Mouse (Mus musculus) gastrocnemius, postnatal 25 days (tissue): Measurements from ENCODE around the gene Zfp276. TPM values are rescaled to one million over a fixed set of nuclear protein-coding genes. Genes with fewer than 3 reads are reported as not detected.
A peak's percentile ranks its signal among the peaks of the same experiment; 100 is the strongest.
"Not testable (repeated sequence)": the region's sequence is repeated elsewhere in the genome, so short reads cannot be mapped to it uniquely, and the experiment has no call there.

Experiments used
- DNase-seq: peaks from one replicate; pipeline ENCODE4 v3.0.0; 2022
- total RNA-seq, 2 experiments: library from RNA; stranded (reverse); gene quantifications; 1 replicate in 1 of 2; 2 replicates in 1 of 2; pipeline ENCODE4 v1.2.3; 2021

The Zfp276 gene
- total RNA-seq, 2 experiments from 2014 or later: 5.2 to 6.5 TPM

- no peak for DNase-seq
Observed at GRCm38 (mm10) chr8:123244382-123244781, 9.6 kb upstream of the Zfp276 start.

GRCm38 (mm10) chr8:123245543-123245942 lies 8.5 kb upstream of the Zfp276 start:
- DNase-seq: no peak

- no peak for DNase-seq
Observed at GRCm38 (mm10) chr8:123247748-123248147, 6.2 kb upstream of the Zfp276 start.

DNA sequence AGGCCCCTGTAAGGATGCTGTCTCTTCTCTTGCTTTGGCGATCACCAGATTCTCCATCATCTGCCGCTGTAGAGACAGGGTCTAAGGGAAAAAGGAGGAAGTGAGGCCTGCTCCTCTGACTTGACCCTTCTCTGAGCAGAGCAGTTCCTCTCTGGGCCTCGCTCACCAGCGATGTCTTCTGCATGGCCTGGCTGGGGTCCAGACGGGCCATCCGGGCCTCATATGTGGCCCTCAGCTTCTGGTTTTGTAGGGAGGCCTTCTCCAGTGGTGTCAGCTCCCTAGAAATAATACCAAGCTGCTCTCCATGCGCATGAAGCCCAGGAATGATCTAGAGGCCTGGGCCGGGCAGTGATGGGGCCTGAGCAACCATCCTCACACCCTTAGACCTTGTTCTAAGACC lies 5.4 kb upstream of the Zfp276 start:
- DNase-seq: peak; percentile 24

DNA sequence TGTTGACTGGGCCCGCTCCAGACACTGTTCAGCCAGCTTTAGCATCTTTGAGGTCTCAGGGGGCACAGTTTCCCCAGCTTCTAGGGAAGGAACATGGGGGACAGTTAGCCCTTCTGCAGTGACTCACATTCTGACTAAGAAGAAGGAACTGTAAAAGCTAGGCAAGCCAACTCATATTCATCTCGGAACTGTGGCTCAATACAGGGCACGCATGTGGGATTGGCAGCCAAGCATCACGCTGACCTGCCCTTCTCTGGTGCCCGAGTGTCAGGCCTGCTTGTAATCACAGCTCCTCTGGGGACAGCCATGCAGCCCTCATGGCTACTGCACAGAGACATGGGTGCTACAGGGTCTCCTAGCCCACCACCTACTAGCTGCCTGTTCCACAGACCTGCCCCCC lies 3.1 kb upstream of the Zfp276 start:
- DNase-seq: no peak

- DNase-seq: no peak
Observed at GRCm38 (mm10) chr8:123252925-123253324, 1.1 kb upstream of the Zfp276 start.

GRCm38 (mm10) chr8:123253451-123254098 lies 420 bp upstream of the Zfp276 start:
- DNase-seq: no peak

DNA sequence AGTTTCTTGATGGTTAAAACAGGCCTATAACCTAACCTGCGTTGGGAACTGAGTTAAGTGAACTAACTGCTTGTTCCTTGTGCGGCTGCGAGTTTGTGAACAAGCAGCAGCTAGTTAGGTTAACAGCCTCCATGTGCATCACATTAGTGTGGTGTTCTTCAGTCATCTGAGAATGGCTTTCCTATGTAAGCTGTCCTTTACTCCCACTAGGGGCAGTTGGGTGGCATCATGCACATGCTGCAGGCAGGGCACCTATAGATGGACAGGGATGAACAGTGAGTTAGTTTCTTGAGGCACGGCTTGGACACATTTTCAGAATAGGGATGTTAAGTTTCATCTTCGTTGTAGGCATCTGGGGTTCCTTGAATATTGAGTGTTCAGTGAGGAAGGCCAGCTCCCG lies 1.2 kb downstream of the Zfp276 start:
- DNase-seq: no peak

DNA sequence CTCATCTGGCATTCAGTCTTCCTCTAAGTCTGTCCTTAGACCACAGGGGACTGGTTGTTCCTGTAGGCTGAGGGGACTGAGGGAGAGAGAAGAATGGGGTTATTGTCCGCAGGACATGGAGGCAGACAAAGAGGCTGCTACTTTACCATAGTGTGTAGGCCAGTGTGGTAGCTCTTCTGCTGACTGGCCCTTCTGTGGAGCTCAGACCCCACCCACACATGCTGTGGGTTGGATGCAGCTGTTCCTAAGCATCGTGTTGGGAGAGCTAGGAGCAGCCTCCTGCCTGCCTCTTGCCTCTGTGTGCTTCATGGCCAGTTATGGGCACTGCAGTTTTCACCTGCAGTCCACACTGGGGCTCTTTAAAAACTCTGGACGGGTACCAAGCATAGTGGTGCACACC lies 3.1 kb downstream of the Zfp276 start:
- DNase-seq: no peak

DNA sequence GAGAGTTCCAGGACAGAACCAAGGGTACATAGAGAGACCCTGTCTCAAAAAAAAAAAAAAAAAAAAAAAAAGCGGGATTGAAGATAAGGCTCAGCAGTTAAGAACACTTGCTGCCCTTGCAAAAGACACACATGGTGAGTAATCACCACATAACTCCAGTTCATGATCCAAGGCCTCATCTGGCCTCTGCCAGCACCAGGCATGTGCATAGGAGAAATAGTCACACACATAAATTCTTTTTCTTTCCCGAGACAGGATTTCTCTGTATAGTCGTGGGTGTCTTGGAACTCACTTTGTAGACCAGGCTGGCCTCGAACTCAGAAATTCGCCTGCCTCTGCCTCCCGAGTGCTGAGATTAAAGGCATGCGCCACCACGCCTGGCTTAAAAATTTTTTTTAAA lies 3.6 kb downstream of the Zfp276 start:
- DNase-seq: not testable (repeated sequence)

GRCm38 (mm10) chr8:123267926-123268656 lies 14.1 kb downstream of the Zfp276 start:
- DNase-seq: no peak

DNA sequence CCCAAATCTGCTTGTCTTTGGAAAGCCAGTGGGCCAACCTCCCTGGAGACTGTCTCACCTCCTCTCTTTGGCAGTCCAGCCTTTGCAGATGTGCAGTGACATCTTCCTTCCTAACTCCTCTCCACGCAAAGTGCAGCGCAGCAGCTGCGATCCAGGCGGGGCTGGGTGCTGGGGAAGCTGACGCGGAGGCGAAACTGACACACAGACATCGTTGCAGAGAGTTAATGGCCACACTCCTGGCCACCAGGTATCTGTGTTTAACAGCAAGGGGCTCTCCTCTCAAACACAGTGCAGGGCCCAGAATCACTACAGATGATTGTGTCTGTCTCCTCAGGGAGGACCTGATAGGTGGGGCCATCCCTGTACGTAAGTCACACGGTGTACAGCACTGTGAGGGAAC lies 17.2 kb downstream of the Zfp276 start:
- DNase-seq: no peak

- DNase-seq: no peak
Observed at GRCm38 (mm10) chr8:123271901-123272300, 17.9 kb downstream of the Zfp276 start.

GRCm38 (mm10) chr8:123274447-123274846 lies 20.5 kb downstream of the Zfp276 start:
- DNase-seq: no peak

- no peak for DNase-seq
Observed at GRCm38 (mm10) chr8:123275096-123275495, 21.1 kb downstream of the Zfp276 start.

GRCm38 (mm10) chr8:123278445-123278844 lies 24.4 kb downstream of the Zfp276 start:
- no peak for DNase-seq

DNA sequence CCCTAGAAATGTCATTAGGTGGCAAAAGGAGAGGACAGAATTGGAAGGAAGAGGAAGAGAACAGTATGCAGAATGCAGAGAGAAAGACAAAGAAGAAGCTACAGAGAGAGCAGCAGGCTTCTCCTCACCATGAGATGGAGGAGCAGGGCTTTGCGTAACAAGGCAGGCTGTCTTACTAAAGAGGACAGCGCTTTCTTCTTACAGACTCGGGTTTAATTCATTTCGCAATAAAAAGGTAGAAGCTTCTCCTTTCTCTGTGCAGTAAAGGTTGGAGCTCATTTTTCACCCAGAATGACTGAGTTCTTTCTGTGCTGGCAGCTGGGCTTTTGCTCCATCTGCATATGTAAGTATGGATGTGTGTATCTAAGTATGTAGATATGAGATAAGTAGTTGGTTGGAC lies 25.8 kb downstream of the Zfp276 start:
- DNase-seq: no peak

DNA sequence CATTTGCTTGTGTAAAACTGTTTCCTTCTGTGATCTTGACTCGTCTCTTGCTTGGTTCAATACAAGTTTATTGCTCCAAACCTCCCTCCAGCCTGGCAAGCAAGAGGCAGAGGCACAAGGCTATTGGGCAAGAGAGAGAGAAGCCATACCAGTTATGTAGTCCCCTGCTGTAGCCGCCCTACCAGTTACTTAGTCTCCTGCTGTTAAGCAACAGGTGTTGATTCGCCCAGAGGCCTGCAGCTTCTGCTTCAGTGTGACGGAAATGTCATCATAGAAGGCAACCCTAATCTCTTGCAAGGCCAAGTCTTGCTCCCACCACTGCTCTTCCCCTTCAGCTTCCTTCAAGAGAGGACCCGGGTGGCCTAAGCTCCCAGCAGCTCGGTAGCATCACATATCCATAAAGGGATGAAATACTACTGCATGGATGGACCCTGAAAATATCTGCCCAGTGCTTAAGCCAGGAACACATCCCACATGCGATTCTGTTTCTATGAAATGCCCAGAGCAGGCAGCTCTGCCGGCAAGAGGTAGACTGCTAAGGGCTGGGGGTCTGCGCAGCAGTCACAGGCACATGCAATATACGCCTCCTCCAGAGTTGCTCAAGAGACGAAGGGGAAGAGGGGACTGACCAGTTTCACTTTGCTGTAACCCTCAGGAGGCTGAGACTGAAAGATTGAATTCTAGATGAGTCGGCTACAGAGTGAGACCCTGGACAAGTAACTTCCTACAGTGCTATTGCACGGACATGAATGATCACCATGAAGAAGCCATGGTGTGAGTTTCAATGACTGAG lies 26.5 kb downstream of the Zfp276 start:
- no peak for DNase-seq

GRCm38 (mm10) chr8:123282994-123283393 lies 29.0 kb downstream of the Zfp276 start:
- DNase-seq: not testable (repeated sequence)

DNA sequence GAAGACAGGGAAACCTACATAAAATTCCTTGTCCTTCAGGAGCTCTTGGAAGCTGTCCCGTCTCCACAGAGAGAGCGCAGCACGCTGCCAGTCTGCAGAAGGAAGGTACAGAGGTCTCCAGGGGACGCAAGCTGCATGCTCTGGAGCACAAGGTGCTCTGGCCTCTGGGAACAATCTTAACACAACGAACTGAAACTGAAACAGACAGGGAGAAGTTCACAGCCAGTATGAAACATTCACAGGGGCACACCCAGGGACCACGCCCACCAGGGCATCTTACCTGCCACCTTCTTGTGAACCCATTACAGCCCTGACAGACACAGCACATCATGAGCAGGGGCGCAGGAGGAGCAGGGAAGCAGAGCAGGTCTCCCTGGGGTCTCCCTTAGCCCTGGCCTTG lies 30.0 kb downstream of the Zfp276 start:
- no peak for DNase-seq

- no peak for DNase-seq
Observed at GRCm38 (mm10) chr8:123284493-123284892, 30.5 kb downstream of the Zfp276 start.

- DNase-seq: no peak
Observed at GRCm38 (mm10) chr8:123287362-123287761, 33.4 kb downstream of the Zfp276 start.

DNA sequence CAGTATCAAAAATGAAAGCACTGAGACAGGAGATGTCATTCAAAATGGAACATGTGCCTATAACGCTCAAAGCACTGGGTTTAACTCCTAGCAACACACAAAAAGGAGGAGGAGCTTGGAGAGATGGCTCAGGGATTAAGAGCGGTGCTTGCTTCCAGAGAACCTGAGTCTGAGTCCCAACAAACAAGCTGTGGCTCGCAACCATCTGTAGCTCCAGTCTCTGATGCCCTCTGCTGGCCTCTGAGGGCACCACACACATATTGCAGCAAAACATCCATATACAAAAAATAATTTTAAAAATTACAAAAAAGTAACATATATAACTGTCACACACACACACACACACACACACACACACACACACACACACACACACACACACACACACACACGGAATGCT lies 36.2 kb downstream of the Zfp276 start:
- DNase-seq: no peak
